Mouse (Mus musculus): ENCODE measurements at regions not wholly inside any gene's neighbourhood (a gene's known extent, or its start where the extent isn't known, plus 50 kb on each side); places are given as distances from the start of the nearest gene placed in this dataset.
A peak's percentile ranks its signal among the peaks of the same experiment; 100 is the strongest.

- Histone ChIP-seq H3K27ac (ENCODE audit: low read length) (peak overlapping the region; percentile 51), H3K9ac (ENCODE audit: low read length) (no peak overlapping the region), H3K36me3 (ENCODE audit: control insufficient read depth, insufficient read depth) (no peaks in the 10 kb centered on the region), H3K4me3 (ENCODE audit: low read length) (no peak overlapping the region), H3K27me3 (ENCODE audit: control insufficient read depth, insufficient read depth, low read length) (peaks cover 3% of the 10 kb centered on the region; the same call in 1 of the 2 replicates), H3K9me3 (replicated peaks; ENCODE audit: control insufficient read depth, low read length) (no peaks in the 10 kb centered on the region), H3K4me2 (ENCODE audit: low read depth, low read length) (peak overlapping the region; percentile 20), H3K4me1 (ENCODE audit: control insufficient read depth, insufficient read depth, low read length) (peaks cover 8% of the 10 kb centered on the region)
- 18% methylated on average over 8 of the region's 8 CpGs for WGBS
- peak; percentile 63 for ATAC-seq (replicated peaks; ENCODE audit: extremely low read depth, insufficient read depth, low FRiP score)
These were observed 280.3 kb upstream of the 4931429L15Rik start for GRCm38 (mm10) chr9:46599931-46600708.

GRCm38 (mm10) chr9:46598518-46598917 lies 278.7 kb upstream of the 4931429L15Rik start:
- 91% methylated on average over 6 of the region's 6 CpGs for WGBS
- Histone ChIP-seq H3K27me3 (ENCODE audit: control insufficient read depth, insufficient read depth, low read length) (peaks cover 3% of the 10 kb centered on the region; the same call in 1 of the 2 replicates), H3K36me3 (ENCODE audit: control insufficient read depth, insufficient read depth) (no peaks in the 10 kb centered on the region), H3K4me3 (ENCODE audit: low read length) (no peak overlapping the region), H3K9me3 (replicated peaks; ENCODE audit: control insufficient read depth, low read length) (no peaks in the 10 kb centered on the region), H3K27ac (ENCODE audit: low read length) (no peak overlapping the region), H3K4me1 (ENCODE audit: control insufficient read depth, insufficient read depth, low read length) (peaks cover 8% of the 10 kb centered on the region), H3K4me2 (ENCODE audit: low read depth, low read length) (no peak overlapping the region), H3K9ac (ENCODE audit: low read length) (no peak overlapping the region)
- ATAC-seq (replicated peaks; ENCODE audit: extremely low read depth, insufficient read depth, low FRiP score), result no peak

DNA sequence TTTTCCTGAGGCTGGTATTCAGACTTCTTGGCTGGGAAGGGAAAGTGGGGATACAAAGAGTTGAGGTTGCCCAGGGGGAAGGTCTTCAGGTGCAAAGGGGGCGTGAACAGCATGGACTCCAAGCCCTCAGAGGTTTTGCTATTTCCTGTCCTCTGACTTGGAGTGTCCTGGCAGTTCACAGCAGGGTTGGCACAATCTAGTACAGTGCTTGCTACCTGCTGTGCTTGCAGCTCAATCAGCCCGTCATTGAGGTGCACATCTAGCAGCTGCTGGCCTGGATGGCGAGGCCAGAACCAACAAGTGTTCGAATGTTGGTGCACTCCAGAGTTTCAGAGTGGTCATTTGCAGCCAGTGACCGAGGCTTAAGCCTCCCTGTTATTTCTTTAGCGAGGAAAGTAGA lies 273.7 kb upstream of the 4931429L15Rik start:
- Histone ChIP-seq H3K9ac (ENCODE audit: low read length) (no peak overlapping the region), H3K4me2 (ENCODE audit: low read depth, low read length) (no peak overlapping the region), H3K27ac (ENCODE audit: low read length) (no peak overlapping the region), H3K4me3 (ENCODE audit: low read length) (no peak overlapping the region), H3K9me3 (replicated peaks; ENCODE audit: control insufficient read depth, low read length) (no peaks in the 10 kb centered on the region), H3K4me1 (ENCODE audit: control insufficient read depth, insufficient read depth, low read length) (no peaks in the 10 kb centered on the region), H3K36me3 (ENCODE audit: control insufficient read depth, insufficient read depth) (no peaks in the 10 kb centered on the region), H3K27me3 (ENCODE audit: control insufficient read depth, insufficient read depth, low read length) (no peaks in the 10 kb centered on the region)
- 76% methylated on average over 6 of the region's 6 CpGs for WGBS
- no peak for ATAC-seq (replicated peaks; ENCODE audit: extremely low read depth, insufficient read depth, low FRiP score)

DNA sequence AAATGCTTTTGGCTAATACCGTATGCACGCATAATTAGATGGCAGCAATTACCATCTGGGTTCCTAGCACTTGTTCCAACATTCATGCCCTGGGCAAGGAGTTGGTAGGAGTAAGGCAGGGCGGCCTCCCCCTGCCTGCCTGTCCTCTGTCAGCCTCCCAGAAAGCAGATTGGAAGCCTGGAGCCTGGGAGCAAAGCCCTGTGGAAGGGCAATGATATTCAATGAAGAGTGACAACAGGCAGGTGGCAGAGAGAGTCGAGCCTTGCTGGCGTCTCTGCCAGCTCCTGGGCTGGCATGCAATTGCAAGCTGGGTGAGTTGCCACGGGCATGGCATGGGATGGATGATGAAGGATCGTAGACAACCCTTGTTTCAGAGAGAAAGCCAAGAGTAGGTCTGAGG lies 273.1 kb upstream of the 4931429L15Rik start:
- Histone ChIP-seq H3K9me3 (replicated peaks; ENCODE audit: control insufficient read depth, low read length) (no peaks in the 10 kb centered on the region), H3K9ac (ENCODE audit: low read length) (no peak overlapping the region), H3K4me2 (ENCODE audit: low read depth, low read length) (no peak overlapping the region), H3K36me3 (ENCODE audit: control insufficient read depth, insufficient read depth) (no peaks in the 10 kb centered on the region), H3K27ac (ENCODE audit: low read length) (no peak overlapping the region), H3K27me3 (ENCODE audit: control insufficient read depth, insufficient read depth, low read length) (no peaks in the 10 kb centered on the region), H3K4me3 (ENCODE audit: low read length) (no peak overlapping the region), H3K4me1 (ENCODE audit: control insufficient read depth, insufficient read depth, low read length) (no peaks in the 10 kb centered on the region)
- no peak for ATAC-seq (replicated peaks; ENCODE audit: extremely low read depth, insufficient read depth, low FRiP score)
- WGBS, result 86% methylated on average over 7 of the region's 7 CpGs

DNA sequence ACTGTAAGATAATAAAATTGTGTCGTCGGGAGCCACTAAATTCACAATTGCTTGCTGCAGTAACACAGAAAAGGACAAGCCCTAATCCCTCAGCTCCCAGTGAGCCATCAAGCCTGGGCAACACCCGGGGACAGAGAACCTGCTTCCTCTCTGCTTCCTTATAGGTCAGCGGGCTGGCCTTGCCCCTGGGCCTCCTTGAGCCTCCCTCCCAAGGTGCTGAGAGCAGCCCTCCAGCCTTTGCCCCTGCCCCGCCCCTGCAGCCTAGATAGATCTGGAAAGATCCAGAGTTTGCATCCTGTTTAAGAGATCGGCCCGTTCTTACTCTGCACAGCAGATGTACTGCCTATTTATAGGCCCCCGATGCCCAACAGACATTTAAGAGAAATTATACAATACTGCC lies 267.0 kb upstream of the 4931429L15Rik start:
- Histone ChIP-seq H3K36me3 (ENCODE audit: control insufficient read depth, insufficient read depth) (no peaks in the 10 kb centered on the region), H3K27me3 (ENCODE audit: control insufficient read depth, insufficient read depth, low read length) (no peaks in the 10 kb centered on the region), H3K4me1 (ENCODE audit: control insufficient read depth, insufficient read depth, low read length) (no peaks in the 10 kb centered on the region), H3K4me3 (ENCODE audit: low read length) (no peak overlapping the region), H3K27ac (ENCODE audit: low read length) (no peak overlapping the region), H3K9ac (ENCODE audit: low read length) (no peak overlapping the region), H3K9me3 (replicated peaks; ENCODE audit: control insufficient read depth, low read length) (no peaks in the 10 kb centered on the region), H3K4me2 (ENCODE audit: low read depth, low read length) (no peak overlapping the region)
- WGBS, result 74% methylated on average over 8 of the region's 8 CpGs
- no peak for ATAC-seq (replicated peaks; ENCODE audit: extremely low read depth, insufficient read depth, low FRiP score)

- no peaks in the 10 kb centered on the region for H3K4me1 ChIP-seq (ENCODE audit: control insufficient read depth, insufficient read depth, low read length)
- WGBS, result 32% methylated on average over 4 of the region's 4 CpGs
- H3K27ac ChIP-seq (ENCODE audit: low read length), result no peak overlapping the region
- H3K36me3 ChIP-seq (ENCODE audit: control insufficient read depth, insufficient read depth), result no peaks in the 10 kb centered on the region
- no peak overlapping the region for H3K4me2 ChIP-seq (ENCODE audit: low read depth, low read length)
- no peak overlapping the region for H3K9ac ChIP-seq (ENCODE audit: low read length)
- H3K9me3 ChIP-seq (replicated peaks; ENCODE audit: control insufficient read depth, low read length), result peaks cover 11% of the 10 kb centered on the region
- no peaks in the 10 kb centered on the region for H3K27me3 ChIP-seq (ENCODE audit: control insufficient read depth, insufficient read depth, low read length)
- no peak overlapping the region for H3K4me3 ChIP-seq (ENCODE audit: low read length)
- no peak for ATAC-seq (replicated peaks; ENCODE audit: extremely low read depth, insufficient read depth, low FRiP score)
These were observed 262.1 kb upstream of the 4931429L15Rik start for GRCm38 (mm10) chr9:46581844-46582243.

DNA sequence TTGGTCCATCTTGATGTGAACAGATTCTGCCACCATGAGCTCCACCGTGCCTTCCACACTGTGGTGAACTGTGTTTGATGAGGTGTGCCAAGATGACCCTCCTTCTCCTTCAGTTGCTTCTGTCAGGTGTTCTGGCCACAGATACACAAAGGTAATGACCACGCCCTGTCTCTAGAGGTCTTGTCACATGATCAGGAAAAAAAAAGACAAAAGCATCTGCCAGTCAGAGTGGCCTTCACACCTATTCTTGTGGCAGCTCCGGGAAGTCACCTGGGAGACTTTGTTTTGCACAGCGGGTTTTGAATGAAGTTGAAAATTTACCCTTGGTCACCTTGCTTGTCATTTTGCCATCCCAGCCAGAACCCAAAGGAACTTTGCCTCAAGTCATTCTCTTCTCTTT lies 242.5 kb upstream of the 4931429L15Rik start:
- no peak overlapping the region for H3K4me2 ChIP-seq (ENCODE audit: low read depth, low read length)
- no peaks in the 10 kb centered on the region; the same call in 1 of the 2 replicates for H3K9me3 ChIP-seq (replicated peaks; ENCODE audit: control insufficient read depth, low read length)
- H3K4me3 ChIP-seq (ENCODE audit: low read length), result no peak overlapping the region
- 81% methylated on average over 4 of the region's 4 CpGs for WGBS
- no peak overlapping the region for H3K27ac ChIP-seq (ENCODE audit: low read length)
- H3K9ac ChIP-seq (ENCODE audit: low read length), result no peak overlapping the region
- no peaks in the 10 kb centered on the region for H3K27me3 ChIP-seq (ENCODE audit: control insufficient read depth, insufficient read depth, low read length)
- no peaks in the 10 kb centered on the region for H3K4me1 ChIP-seq (ENCODE audit: control insufficient read depth, insufficient read depth, low read length)
- H3K36me3 ChIP-seq (ENCODE audit: control insufficient read depth, insufficient read depth), result no peaks in the 10 kb centered on the region
- ATAC-seq (replicated peaks; ENCODE audit: extremely low read depth, insufficient read depth, low FRiP score), result no peak

GRCm38 (mm10) chr9:46558481-46558880 lies 238.7 kb upstream of the 4931429L15Rik start:
- ATAC-seq (replicated peaks; ENCODE audit: extremely low read depth, insufficient read depth, low FRiP score), result no peak
- WGBS, result 78% methylated on average over 5 of the region's 5 CpGs
- H3K36me3 ChIP-seq (ENCODE audit: control insufficient read depth, insufficient read depth), result no peaks in the 10 kb centered on the region
- H3K9ac ChIP-seq (ENCODE audit: low read length), result no peak overlapping the region
- H3K27ac ChIP-seq (ENCODE audit: low read length), result no peak overlapping the region
- no peaks in the 10 kb centered on the region for H3K9me3 ChIP-seq (replicated peaks; ENCODE audit: control insufficient read depth, low read length)
- no peaks in the 10 kb centered on the region for H3K4me1 ChIP-seq (ENCODE audit: control insufficient read depth, insufficient read depth, low read length)
- no peak overlapping the region for H3K4me2 ChIP-seq (ENCODE audit: low read depth, low read length)
- H3K27me3 ChIP-seq (ENCODE audit: control insufficient read depth, insufficient read depth, low read length), result 0 out of 2 replicates have a peak, but pooled peaks cover 1% of the 10 kb centered on the region
- H3K4me3 ChIP-seq (ENCODE audit: low read length), result no peak overlapping the region

GRCm38 (mm10) chr9:46557781-46558180 lies 238.0 kb upstream of the 4931429L15Rik start:
- Histone ChIP-seq H3K4me3 (ENCODE audit: low read length) (no peak overlapping the region), H3K4me1 (ENCODE audit: control insufficient read depth, insufficient read depth, low read length) (no peaks in the 10 kb centered on the region), H3K9me3 (replicated peaks; ENCODE audit: control insufficient read depth, low read length) (no peaks in the 10 kb centered on the region), H3K27me3 (ENCODE audit: control insufficient read depth, insufficient read depth, low read length) (peaks cover 6% of the 10 kb centered on the region; the same call in 1 of the 2 replicates), H3K4me2 (ENCODE audit: low read depth, low read length) (no peak overlapping the region), H3K27ac (ENCODE audit: low read length) (no peak overlapping the region), H3K36me3 (ENCODE audit: control insufficient read depth, insufficient read depth) (no peaks in the 10 kb centered on the region), H3K9ac (ENCODE audit: low read length) (no peak overlapping the region)
- ATAC-seq (replicated peaks; ENCODE audit: extremely low read depth, insufficient read depth, low FRiP score), result no peak
- WGBS, result 30% methylated on average over 5 of the region's 5 CpGs
